Mouse (Mus musculus) c-Kit-positive CD71-positive TER-119-positive erythroid progenitor cells, embryonic 14.5 days (primary cell): ENCODE measurements around the gene Aldh4a1.
A peak's percentile ranks its signal among the peaks of the same experiment; 100 is the strongest.

ENCODE experiments used
- DNase-seq: peaks from one replicate; pipeline ENCODE4 v3.0.0-alpha.2; 2013; ENCODE audit warnings: low spot score

Aldh4a1 gene

DNA sequence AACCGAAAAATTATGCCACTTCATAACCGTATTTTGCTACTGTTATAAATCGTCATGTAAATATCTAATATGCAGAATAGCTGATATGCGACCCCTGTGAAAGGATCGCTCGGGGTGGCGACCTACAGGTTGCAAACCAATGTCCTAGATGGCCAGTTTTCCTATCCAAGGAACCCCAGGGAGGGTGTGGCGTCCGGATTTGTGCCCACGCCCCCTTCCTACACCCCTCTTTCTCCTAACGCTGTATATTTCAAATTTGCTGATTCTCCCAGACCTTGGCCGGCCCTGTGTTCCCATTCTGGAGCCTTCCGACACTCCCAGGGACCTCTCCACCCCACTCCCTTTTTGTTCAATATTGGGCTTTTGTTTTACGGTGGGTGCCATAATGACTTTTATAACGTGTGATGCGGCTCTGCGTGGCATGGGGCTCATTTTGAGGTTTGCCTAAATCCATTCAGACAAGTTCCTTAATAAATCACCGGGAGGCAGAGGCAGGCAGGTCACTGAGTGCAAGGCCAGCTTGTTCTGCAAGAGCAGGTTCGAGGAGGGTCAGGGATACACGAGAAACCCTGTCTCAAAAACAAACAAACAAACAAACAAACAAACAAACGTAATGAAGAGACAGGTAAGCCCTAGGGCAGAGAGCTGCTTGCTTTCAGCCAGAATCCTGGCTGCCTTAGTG is 909 bp downstream of the Aldh4a1 start:
- DNase-seq = no peak

DNA sequence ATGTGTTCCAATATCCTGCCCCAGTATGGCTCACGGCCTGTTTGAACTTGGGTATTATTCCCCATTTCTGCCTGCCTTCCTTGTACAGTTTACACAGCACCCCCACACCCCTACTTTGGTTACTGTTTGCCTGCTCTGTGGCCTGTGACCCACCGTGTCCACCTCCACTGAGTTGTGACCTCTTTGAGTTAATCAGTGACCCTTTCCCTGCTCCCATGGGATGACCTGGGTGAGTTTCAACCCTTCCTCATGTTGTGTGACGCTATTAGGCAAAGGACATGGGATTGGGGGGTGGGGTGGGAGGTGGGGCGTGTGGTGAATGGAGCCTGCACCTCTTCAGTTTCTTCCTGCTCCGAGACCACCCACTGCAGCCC is 1.4 kb downstream of the Aldh4a1 start:
- DNase-seq = no peak

DNA sequence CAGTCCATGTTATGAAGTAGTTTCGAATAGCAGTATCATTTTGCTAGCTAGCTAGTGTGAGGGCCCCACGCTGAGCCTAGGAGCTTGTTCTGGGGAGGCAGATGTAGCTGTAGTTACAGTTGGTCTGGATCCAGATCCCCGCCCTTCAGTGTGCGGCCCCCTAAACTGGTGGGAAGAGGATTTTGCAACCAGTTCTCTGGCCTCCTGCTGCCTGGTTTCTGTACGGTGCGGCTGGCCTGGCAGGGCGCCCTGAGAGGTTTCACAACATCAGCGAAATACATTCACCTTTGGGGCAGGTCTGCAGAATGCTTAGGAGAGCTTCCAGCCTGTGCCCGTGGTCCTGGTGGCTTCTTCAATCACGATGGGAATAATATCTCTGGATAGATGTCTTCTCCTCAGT is 2.0 kb downstream of the Aldh4a1 start:
- DNase-seq = no peak

DNA sequence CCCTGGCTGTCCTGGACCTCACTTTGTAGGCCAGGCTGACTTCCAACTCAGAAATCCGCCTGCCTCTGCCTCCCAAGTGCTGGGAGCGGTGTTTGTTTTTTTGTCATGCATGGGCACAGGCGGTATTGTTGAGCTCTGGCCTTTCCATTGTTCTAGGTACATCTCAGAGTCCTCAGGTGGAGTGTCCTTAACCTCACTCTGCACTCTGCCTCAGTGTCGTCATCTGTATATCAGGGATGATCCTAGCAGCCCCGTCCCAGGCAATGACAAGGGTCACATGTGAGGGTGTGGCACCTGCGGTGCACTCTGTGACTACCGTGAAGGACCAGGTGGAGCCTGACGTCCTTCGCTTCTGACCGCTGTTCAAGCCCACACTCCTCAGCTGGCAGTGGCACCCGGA is 4.7 kb downstream of the Aldh4a1 start:
- DNase-seq = no peak

DNA sequence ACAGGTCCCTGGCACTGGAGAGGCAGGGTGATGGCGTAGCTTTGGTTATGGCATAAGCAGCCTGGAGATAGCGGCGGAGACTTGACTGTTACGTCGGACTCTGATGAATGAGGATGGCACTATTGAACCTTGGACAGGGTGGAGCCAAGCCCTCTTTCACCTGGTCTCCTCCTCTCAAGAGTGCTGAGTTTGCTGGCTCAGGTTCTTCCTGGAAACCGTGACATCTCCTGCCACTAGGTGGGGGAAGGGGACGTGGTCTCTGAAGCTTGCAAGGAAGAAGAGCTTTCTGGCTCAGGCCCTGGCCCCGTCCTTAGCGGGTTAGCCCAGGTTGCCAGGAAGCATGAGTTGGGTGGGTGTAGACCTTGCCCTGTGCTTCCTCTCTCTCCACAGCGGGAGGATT is 7.5 kb downstream of the Aldh4a1 start:
- DNase-seq = no peak

DNA sequence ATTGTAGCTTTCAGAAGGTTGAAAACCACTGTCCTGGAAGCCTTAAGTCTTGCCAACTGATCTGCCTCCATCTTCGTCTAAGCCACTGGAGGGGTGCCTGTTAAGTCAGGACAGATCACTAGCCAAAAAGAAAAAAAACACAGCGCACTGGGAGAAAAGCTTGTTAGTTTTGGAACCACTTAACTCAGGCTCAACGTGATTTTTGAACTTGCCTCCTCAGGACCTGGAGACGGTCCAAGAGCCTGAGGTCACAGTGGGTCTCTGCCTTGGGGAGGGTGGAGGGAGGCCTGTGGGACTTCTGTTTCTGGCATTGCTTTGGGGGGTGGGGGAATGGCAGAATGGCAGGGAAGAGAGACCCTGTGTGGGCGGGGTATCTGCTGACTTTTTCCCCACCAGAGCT is 8.5 kb downstream of the Aldh4a1 start:
- DNase-seq = no peak

DNA sequence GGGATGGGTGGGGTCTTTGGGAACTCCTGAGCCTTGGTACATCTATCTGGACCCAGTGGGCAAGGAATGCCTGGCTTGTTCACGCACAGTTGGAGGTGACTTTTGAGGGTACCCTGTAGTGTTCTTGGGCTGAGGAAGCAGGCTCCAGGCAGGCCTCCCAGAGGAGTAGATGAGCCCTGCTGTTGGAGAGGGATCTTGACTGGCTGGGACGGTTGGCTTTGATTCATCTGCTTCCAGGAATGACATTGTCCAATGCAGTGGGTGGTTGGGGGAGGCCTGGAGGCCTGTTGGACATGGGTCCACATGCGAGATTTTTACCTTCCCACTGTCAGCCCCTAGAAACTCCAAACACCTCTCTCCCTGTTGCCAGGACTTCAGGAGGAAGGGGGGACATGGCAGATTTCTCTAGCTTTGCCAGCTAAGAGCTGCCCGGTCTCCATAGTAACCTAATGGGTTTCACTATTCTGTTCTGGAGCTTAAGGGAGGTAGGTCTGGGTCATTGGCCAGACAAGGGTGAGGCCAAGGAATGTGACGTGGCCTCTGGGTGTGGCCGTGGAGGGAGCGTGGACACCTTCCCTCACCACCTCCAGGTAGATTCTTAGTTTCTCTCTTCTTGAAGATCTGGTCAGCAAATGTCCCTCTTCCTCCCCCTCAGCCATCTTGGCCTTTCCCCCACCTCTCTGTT is 9.0 kb downstream of the Aldh4a1 start:
- DNase-seq = no peak

DNA sequence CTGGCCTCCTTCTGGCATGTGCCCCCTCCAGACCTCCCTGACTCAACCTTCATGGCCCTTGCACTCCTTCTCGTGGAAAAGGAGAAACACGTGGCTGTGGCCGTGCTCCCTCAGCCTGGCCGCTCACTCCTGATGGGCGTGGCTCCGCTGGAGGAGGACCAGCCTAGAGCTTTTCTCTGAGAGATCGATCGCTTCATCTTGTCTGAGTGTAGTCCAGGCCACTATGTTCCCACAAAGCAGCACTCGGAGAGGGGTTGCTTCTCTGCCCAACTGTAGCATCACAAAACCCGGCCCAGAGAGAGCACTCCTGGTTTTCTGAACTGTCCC is 9.6 kb downstream of the Aldh4a1 start:
- DNase-seq = no peak

DNA sequence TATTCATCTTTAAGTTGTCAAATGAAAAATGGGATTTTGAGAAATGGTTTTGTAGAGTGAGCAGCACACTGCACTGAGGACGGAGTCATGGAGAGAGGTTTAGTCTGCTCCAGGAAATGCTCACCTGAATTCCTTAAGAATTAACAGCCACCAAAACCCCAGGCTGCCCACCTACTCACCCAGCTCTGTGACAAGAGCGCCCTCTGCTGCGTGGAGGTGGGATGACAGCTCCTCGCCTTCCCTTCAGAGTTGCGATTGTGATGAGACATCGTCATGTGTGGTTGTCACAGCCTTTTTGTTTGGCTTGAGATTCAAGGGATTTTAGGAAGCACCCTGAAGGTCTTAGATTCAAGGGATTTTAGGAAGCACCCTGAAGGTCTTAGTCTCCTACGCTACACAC is 13.7 kb downstream of the Aldh4a1 start:
- peak; percentile 46 for DNase-seq

DNA sequence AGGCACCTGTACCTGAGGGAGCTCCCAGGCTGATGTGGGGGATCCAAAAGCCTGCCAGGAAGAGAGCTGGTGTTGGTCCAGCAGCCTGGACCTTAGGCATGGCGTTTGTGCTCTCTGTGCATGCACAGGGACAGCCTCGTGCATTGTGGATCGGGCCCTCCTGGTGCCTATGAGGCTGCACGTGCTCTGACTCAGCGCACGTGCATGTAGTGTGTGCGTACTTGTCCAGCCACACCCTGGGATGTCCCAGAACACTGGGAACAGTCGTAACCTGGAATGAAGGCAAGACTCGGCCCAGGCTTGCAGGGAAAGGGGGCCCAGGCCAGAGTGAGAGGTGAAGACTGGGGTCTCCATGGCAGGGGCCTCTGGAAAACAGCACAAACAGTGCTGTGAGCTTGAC is 15.2 kb downstream of the Aldh4a1 start:
- DNase-seq = no peak

DNA sequence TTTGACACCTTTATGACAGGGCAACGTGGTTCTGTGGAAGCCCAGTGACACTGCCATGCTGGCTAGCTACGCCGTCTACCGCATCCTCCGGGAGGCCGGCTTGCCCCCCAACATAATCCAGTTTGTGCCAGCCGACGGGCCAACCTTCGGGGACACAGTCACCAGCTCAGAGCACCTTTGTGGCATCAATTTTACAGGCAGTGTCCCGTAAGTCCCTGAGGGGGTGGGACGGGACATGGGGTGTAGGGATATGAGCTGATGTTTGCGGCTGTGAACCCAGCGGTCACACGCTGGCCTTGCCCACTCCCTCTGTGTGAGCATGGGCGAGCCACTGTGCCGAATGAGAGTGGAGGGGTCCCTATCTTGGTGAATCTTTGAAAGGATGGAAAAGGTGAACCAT is 15.7 kb downstream of the Aldh4a1 start:
- DNase-seq = no peak

DNA sequence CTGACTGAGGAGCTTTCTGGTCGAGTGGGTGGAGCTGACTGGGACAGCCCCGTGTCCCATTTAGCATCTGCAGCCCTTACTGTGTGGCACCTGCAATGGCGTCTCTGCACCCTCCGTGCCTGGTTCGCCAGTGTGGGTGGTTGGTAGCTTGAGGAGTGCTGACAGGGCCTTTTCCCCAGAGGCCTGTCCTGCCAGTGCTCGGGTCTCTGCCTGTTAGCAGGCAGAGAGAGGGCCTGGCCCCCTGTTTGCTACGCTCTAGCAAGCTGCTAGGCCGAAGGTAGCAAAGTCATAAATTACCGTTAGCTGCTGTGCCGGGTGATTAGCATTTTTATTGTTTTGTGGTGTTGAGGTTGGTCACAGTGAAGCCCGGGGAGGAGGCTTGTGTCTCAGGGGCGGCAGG is 17.1 kb downstream of the Aldh4a1 start:
- no peak for DNase-seq

DNA sequence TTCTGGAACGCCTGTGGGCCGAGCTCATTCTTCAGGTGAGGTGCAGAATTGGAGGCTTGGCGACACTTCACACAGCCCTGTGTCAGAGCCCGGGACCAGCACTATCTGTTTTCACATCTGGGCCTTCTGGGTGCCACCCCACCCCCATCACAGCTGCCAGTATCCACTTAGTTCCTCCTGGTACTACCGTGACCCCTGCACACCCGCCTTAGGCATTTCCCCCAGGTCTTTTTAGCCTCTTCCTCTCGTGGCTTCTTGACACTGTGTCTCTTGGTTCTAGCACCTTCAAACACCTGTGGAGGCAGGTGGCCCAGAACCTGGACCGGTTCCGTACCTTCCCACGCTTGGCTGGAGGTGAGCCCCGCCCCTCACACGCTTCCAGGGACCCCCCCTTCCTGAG is 17.7 kb downstream of the Aldh4a1 start:
- no peak for DNase-seq

DNA sequence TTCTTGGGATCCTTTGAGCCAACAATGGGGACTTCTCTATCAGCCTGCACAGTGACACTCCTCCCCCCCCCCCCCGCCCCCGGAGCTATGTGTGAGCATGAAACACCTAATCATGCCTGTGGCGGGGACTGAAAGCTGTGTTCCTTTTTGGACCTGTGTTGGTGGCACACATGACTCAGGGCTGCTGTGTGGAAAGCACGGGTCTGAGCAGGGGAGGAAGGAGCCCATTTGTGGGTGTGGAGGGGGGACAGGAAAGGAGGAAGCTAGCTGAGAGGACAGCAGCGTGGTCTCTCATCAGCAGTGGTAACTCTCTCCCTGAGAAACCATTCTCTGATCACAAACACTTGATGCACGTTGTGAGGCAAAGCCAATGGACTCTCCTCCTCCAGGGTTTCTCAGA is 18.1 kb downstream of the Aldh4a1 start:
- no peak for DNase-seq

DNA sequence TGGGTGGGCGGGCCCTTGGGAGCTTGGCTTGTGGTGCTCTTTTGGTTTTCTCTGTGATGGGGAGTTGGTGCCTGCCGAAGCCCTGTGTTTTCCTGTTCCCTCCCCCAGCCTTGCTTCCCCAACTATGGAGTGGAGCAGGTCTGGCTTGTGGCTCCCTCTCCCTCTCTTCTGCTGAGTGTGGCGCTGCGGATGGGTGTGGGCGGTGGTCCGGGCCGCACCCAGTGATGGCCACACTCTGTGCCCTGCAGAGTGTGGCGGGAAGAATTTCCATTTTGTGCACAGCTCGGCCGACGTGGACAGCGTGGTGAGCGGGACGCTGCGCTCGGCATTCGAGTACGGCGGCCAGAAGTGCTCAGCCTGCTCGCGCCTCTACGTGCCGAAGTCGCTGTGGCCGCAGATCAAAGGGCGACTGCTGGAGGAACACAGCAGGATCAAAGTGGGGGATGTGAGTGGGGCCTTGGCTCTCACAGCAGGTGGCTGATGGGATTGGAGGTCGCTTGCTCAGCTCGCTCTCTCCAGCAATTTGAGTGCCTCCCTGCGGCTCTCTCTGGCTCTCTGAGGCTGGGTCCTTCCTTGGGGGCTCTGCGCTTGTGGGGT is 19.3 kb downstream of the Aldh4a1 start:
- no peak for DNase-seq

DNA sequence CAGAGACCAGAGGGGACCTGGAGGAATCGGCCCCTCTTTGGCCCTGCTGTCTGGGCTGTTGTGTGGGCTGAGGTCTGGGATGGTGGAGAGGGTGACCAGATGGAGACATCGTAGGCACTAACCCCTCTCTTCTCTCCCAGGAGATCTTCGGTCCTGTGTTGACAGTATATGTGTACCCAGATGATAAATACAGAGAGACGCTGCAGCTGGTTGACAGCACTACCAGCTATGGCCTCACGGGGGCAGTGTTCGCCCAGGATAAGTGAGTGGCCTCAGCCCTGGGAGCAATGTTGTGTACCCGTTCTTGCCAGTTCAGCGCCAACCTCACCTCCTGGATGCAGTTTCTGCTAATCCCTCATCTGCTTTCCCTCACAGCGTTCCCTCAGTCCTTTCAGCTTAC is 21.3 kb downstream of the Aldh4a1 start:
- peak; percentile 58 for DNase-seq

DNA sequence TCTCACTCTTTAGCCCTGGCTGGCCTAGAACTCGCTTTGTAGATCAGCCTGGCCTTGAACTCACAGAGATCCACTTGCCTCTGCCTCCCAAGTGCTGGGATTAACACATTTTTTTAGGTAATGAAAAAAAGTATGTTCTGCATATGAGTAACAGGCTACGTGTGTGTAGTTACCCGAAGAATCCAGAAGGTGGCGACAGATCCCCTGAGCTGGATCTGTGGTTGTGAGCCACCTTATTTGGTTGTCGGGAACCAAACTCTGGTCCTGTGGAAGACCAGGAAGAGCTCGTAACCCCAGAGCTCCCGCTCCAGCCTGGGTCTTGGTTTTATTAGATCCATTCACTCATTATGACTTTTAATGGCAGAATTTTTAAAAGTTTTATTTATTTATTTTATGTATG is 24.2 kb downstream of the Aldh4a1 start:
- peak; percentile 29 for DNase-seq

DNA sequence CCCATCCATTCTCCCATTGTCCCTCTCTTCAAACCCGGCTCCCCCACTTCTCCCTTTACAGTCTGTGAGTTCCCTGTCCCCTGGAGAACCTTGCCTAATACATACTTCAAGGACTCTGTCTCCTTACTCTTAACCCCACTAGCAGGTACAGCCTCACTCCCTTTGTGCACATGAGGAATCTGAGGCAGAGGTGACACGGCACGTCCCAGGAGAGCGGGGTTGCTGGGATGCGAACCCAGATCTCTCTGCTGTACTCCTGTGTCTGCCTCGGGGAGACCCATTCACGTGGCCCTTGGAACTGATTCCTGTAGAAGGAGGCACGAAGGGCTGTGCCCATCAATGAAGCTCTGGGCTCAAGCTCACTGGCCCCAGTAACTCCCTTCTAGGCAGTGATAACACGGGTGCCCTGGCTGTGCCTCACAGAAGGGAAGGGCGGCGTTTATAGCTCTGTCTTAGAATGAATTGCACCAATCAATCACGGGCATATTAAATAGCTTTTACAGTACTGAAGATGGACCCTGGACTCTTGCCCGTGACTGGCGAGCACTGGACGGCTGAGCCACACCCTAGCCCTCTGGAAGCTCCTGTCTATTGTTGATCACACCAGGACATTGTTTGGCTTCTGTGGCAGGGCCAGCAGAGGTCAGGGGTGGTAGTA is 27.5 kb downstream of the Aldh4a1 start:
- DNase-seq = no peak

DNA sequence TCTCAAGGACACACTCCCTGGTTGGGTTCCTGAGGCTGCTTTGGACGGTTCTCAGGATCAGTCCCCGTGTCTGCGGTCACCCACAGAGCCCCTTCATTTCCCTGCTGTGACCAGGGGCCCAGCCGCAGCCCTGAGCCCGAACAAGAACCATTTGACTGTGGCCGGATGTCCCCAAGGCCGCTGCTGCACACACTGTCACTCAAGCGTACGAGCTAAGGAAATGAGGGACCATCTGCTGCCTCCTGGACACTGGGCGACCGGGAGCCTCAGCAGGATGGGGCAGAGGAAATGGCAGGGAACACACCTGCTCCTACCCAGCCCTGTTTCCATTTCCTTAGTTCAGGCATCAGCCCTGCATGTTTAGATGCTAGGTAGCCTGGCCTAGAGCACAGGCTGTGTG is 28.2 kb downstream of the Aldh4a1 start:
- DNase-seq = no peak

DNA sequence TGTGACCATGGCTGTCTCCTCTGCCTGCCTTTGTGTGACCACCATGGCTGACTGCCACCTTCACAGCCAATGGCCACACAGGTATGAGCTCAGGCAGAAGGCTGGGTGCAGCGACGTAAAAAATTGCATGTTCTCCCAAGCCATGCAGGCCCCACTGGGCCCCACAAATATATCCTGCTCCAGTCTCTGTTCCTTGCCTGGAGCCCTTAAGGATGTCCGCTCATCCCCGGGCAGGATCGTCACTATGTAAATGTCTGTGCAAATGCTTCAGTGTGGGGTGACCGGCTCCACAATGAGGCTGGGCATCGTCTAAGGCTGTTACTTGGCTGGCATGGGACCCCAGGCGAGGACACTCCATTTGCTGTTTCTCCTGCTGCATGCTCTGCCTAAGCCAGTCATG is 30.6 kb downstream of the Aldh4a1 start, which contains the start of gene Tas1r2:
TSS of gene Tas1r2 (plus strand) at position 301 of the 400 bp plus-strand sequence.
- DNase-seq = no peak

DNA sequence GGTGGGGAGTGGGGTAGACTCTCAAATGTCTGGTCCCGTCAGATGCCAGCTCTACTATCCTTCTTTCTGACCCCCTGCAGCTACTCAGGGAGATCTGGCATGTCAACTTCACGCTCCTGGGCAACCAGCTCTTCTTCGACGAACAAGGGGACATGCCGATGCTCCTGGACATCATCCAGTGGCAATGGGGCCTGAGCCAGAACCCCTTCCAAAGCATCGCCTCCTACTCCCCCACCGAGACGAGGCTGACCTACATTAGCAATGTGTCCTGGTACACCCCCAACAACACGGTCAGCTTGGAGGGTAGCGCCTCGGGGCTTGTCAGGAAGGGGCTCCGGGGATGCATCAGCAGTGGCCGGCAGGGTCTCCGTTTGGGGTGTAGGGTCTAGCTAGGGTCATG is 39.2 kb downstream of the Aldh4a1 start:
- DNase-seq = no peak

DNA sequence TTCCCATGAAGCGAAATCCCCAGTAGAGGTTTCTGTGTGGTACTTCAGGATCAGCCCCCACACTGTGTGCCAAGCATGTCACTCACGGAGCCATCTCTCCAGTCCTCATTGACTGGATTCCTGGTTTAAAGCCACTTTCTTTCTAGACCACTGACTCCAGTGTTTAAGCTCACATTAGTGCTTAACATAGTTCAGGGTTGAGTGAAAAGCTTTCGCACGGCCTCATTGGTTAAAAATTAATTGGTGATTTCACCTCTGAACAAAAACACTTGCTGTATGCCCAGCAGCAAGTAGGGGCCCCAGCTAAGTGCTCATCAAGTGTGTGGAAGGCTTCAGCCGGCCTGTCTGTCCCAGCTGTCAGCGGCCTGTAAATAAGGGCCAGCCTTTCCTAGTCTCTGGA is 45.0 kb downstream of the Aldh4a1 start:
- no peak for DNase-seq

DNA sequence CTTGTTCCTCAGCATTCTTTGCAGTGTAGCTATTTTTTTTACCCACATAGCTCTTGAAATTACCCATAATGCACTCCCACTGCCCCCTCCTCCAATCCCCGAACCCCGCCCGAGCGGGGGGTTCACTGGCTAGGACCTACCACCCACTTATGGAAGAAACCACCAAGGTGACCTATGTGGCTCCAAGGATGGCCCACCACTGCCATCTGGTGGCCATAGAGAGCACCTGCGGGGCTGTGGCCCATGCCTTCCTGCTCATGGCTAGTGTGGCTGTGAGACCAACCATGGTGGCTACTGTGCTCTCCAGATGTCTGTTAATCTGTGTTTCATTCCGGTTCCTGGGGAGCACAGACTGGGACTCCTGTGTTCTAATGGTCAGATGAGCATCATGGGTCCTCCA is 47.2 kb downstream of the Aldh4a1 start:
- DNase-seq = peak; percentile 50
